Mouse (Mus musculus): Measurements from ENCODE around the gene Lsm4. TPM values are rescaled to one million over a fixed set of nuclear protein-coding genes. Genes with fewer than 3 reads are reported as not detected.
A peak's percentile ranks its signal among the peaks of the same experiment; 100 is the strongest.

Gene Lsm4
- polyA plus RNA-seq, 1 experiment from 2014 or later: 269 TPM

DNA sequence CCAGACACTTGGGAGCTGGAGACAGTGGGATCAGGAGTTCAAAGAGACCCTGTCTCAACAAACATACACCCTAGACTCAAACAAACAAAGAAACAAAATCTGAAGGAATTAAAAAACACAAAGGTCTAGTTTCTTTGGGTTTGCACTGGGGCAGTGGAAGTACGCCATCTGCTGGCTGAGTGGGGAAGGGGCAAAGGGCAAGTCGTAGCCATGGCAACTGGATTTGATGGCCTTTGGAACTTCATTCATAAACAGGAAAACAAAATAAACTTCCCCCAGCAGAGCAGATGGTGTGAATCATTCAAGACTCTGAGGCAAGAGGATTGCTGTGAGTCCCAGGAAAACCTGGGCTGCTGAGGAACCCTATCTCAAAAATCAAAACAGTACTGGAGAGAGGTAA, 19.8 kb upstream of the Lsm4 start:
- no peak overlapping the region for H3K27ac ChIP-seq
- peaks cover 62% of the 10 kb centered on the region for H3K36me3 ChIP-seq
- H3K9ac ChIP-seq: no peak overlapping the region
- no peaks in the 10 kb centered on the region for H3K9me3 ChIP-seq (replicated peaks)
- peaks cover 28% of the 10 kb centered on the region for H3K4me1 ChIP-seq
- no peaks in the 10 kb centered on the region for H3K27me3 ChIP-seq (replicated peaks)
- H3K4me3 ChIP-seq: no peak overlapping the region
- 35% methylated on average over 2 of the region's 2 CpGs for WGBS (ENCODE audit: insufficient replicate concordance)
- ATAC-seq: no peak
- H3K4me2 ChIP-seq: no peak overlapping the region

DNA sequence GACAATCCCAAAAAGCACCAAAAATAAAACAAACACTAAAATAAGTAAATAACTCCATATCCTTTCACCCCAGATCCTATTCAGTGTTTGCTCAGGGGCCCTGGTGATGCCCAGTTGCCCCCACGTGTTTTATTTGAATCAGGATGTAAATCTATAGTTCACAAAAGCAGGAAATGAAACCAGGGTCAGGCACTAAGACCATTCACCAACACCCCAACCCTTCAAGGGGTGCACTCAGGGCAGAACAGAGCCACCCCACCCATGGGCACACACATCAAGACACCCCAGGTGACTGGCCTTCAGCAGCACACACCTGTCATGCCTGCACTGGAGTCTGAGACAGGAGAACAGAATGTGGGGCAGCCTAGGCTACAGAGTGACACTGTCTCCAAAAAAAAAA, 18.9 kb upstream of the Lsm4 start:
- Histone ChIP-seq H3K27me3 (replicated peaks) (no peaks in the 10 kb centered on the region), H3K4me3 (no peak overlapping the region), H3K9ac (no peak overlapping the region), H3K9me3 (replicated peaks) (no peaks in the 10 kb centered on the region), H3K27ac (no peak overlapping the region), H3K36me3 (peaks cover 59% of the 10 kb centered on the region), H3K4me2 (no peak overlapping the region), H3K4me1 (peaks cover 29% of the 10 kb centered on the region)
- ATAC-seq: no peak
- WGBS (ENCODE audit: insufficient replicate concordance): 30% methylated on average over 1 of the region's 1 CpGs

DNA sequence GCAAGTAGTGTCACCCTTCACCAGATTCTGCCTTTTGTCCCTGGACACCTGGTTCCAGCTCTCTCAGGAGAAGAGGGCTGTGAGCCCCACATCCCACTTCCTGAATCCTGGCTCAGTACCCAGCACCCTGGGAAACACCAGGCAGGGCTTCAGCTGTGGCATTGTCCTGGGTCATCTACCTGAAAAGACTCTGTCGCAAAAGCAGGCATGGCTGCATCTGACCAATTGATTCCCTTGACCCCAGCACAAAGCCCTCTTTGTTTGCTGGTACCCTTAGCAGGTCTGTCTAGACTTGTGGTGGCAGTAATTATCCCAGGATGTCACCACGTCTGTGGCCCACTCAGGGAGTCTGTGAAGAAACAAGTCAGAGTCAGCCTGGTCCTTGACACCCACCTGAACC, 17.6 kb upstream of the Lsm4 start:
- no peak for ATAC-seq
- 67% methylated on average over 2 of the region's 2 CpGs for WGBS (ENCODE audit: insufficient replicate concordance)
- H3K27me3 ChIP-seq (replicated peaks): no peaks in the 10 kb centered on the region

DNA sequence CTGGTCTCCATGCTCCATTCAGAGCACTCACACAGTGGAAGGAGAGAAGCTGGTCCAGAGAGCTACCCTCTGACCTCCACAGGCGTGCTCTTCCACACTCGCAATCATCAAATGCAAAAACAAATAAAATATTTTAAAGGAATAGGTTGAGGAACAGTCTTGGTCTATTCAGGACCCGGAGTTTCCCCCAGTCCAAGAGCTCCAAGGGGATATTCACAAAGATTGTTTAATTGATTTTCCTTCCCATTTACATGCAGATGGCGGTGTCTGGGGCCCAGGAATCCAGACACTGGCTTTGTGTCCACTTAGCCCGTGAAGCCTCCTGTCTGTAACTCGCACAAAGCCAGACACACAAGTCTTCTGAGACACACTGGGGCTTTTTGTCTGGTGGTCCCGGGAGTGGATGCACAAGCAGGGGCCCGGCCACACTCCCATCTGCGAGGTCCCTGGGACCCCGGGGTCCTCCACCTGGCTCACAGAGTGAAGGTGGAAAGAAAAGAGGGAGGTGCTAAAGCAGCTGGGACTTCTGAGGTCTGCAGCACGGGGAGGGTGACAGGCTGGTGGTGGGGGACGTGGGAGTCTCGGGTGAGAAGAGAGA, 16.8 kb upstream of the Lsm4 start:
- no peak overlapping the region for H3K4me3 ChIP-seq
- peaks cover 40% of the 10 kb centered on the region for H3K36me3 ChIP-seq
- 78% methylated on average over 13 of the region's 13 CpGs for WGBS (ENCODE audit: insufficient replicate concordance)
- no peak overlapping the region for H3K4me2 ChIP-seq
- H3K9ac ChIP-seq: no peak overlapping the region
- ATAC-seq: no peak
- H3K9me3 ChIP-seq (replicated peaks): no peaks in the 10 kb centered on the region
- no peaks in the 10 kb centered on the region for H3K27me3 ChIP-seq (replicated peaks)
- peaks cover 39% of the 10 kb centered on the region for H3K4me1 ChIP-seq
- no peak overlapping the region for H3K27ac ChIP-seq

More for the DNA sequence above, 17.6 kb upstream of the Lsm4 start:
- Histone ChIP-seq H3K9me3 (replicated peaks) (no peaks in the 10 kb centered on the region), H3K9ac (no peak overlapping the region), H3K4me3 (no peak overlapping the region), H3K4me1 (peaks cover 31% of the 10 kb centered on the region), H3K36me3 (peaks cover 48% of the 10 kb centered on the region), H3K4me2 (no peak overlapping the region), H3K27ac (0 out of 2 replicates have a peak overlapping the region, but pooled peaks have one; percentile 5)

DNA sequence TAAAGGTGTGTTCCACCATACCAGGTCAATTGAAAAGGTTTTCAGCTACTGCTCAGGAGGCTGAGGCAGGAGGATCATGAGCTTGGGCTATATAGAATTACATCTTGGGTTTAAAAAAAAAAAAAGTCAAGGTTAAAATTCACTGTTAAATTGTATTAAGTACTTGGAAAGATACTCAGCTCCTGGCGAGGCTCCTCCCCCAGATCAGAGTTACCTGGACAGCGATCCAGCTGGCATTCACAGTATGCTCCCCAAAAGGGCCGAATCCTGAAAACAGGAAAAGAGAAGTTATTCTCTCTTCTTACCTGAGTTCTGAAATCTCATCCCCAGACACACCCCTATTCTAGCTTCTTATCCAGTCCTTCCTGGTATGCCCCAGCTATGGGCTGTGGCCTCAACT, 15.8 kb upstream of the Lsm4 start:
- Histone ChIP-seq H3K9me3 (replicated peaks) (no peaks in the 10 kb centered on the region), H3K9ac (no peak overlapping the region), H3K36me3 (peaks cover 32% of the 10 kb centered on the region), H3K27ac (no peak overlapping the region), H3K4me2 (no peak overlapping the region), H3K4me3 (no peak overlapping the region), H3K27me3 (replicated peaks) (no peaks in the 10 kb centered on the region), H3K4me1 (peaks cover 44% of the 10 kb centered on the region)
- no peak for ATAC-seq
- WGBS (ENCODE audit: insufficient replicate concordance): 80% methylated on average over 3 of the region's 3 CpGs

DNA sequence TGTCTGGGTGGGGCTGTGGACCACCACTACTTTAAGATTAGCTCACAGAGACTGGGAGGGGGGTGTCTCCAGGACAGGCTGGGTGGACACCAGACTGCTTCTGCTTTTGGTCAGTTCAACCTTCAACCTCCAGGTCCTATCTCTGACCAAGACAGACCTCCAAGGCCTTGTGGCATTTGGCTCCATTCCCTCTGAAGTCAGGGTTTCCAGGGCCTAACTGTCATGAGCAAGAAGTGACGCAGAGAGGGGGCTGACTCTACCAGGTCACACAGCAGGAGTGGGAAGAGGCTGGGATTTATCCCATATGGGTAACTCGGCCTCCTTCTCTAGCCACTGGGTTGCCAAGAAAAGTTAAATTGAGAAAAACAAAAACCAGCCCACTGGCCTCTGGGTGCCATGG, 15.3 kb upstream of the Lsm4 start:
- Histone ChIP-seq H3K4me3 (no peak overlapping the region), H3K9ac (0 out of 2 replicates have a peak overlapping the region, but pooled peaks have one; percentile 15), H3K27me3 (replicated peaks) (no peaks in the 10 kb centered on the region), H3K4me1 (peaks cover 44% of the 10 kb centered on the region), H3K9me3 (replicated peaks) (no peaks in the 10 kb centered on the region), H3K36me3 (peaks cover 28% of the 10 kb centered on the region), H3K27ac (peak overlapping the region; percentile 10; the same call in 1 of the 2 replicates), H3K4me2 (peak overlapping the region; percentile 91; the same call in 1 of the 2 replicates)
- 82% methylated on average over 2 of the region's 2 CpGs for WGBS (ENCODE audit: insufficient replicate concordance)
- no peak for ATAC-seq

DNA sequence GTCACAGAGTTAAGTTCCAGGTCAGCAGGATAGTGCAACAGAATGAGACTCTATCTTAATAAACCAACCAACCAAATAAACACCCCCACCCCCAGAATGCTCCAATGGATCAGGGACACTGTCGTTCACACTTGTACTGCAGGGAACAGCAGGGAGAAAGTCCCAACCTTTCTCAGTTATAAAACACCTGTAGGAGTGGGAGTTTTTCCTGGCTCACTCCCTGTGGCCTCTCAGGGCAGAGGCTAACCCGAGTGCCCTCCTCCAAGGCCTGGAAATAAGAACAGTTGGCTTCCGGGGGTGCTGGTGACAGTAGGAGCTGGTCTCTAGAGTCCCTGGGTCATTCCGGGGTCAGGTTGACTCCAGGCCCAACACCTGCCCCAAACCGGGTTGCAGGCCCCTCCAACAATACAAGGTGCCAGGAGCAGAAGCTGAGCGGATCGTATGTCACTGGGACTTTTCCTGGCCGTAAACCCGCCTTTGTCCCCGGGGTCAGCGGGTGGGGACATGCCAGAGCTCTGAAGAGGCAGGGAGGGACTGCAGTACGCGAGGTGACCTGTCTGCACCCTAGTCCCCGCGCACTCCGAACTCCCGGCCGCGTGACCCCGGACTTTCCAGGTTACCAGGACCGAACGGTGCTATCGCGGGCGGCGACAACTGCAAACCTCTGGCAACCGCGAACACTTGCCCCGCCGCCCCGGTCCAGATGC, 14.0 kb upstream of the Lsm4 start:
- Histone ChIP-seq H3K4me2 (peak overlapping the region; percentile 91), H3K9me3 (replicated peaks) (no peaks in the 10 kb centered on the region), H3K27ac (peak overlapping the region; percentile 87), H3K4me3 (peak overlapping the region; percentile 85), H3K9ac (peak overlapping the region; percentile 82), H3K4me1 (peaks cover 44% of the 10 kb centered on the region), H3K27me3 (replicated peaks) (no peaks in the 10 kb centered on the region), H3K36me3 (peaks cover 28% of the 10 kb centered on the region)
- ATAC-seq: peak; percentile 66
- 2% methylated on average over 31 of the region's 31 CpGs for WGBS (ENCODE audit: insufficient replicate concordance)

DNA sequence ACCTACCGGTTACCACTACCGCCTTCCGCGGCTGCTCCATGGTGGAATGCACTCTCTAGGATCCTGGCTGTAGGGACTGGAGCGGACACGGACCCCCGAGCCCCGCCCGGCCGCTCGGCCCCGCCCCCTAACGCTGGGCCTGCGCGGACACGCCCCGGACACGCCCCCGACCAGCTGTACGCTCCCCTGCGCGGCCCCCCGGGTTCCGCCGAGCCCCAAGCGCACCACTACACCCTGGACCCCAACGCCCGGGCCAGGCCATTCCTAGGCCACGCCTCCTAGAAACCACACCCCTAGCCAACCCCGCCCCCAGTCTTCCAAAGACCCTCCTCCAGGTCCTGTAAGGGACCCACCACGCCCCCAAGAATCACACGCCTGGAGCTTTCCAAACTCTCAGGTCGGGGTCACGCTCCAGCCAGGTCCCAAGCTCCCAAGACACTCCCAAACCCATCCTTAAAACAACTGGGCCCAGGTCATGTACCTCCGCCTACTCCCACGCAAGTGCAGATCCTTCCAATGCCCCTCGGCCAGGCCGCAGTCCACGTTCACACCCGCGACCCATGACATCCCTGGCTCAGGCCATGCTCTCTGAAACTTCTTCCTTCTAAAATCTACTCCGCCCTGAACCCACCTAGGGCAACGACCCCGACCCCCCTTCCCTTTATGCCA, 13.3 kb upstream of the Lsm4 start:
- Histone ChIP-seq H3K9ac (peak overlapping the region; percentile 82), H3K27ac (peak overlapping the region; percentile 87), H3K9me3 (replicated peaks) (no peaks in the 10 kb centered on the region), H3K36me3 (peaks cover 25% of the 10 kb centered on the region), H3K4me3 (peak overlapping the region; percentile 85), H3K4me2 (peak overlapping the region; percentile 91), H3K4me1 (peaks cover 41% of the 10 kb centered on the region), H3K27me3 (replicated peaks) (no peaks in the 10 kb centered on the region)
- 1% methylated on average over 42 of the region's 44 CpGs for WGBS (ENCODE audit: insufficient replicate concordance)
- ATAC-seq: peak; percentile 93

GRCm38 (mm10) chr8:70660273-70660725, 12.7 kb upstream of the Lsm4 start, which contains the start of gene Pgpep1:
Gene Pgpep1 (minus strand): TSS chr8:70660388.
- Histone ChIP-seq H3K27me3 (replicated peaks) (no peaks in the 10 kb centered on the region), H3K9me3 (replicated peaks) (no peaks in the 10 kb centered on the region), H3K27ac (peak within 1 kb of the TSS; percentile 87), H3K4me1 (peaks cover 41% of the 10 kb centered on the region), H3K4me2 (peak within 1 kb of the TSS; percentile 91), H3K4me3 (peak within 1 kb of the TSS; percentile 85), H3K36me3 (peaks cover 20% of the 10 kb centered on the region), H3K9ac (peak within 1 kb of the TSS; percentile 82)
- peak; percentile 50 for ATAC-seq
- 6% methylated on average over 14 of the region's 14 CpGs for WGBS (ENCODE audit: insufficient replicate concordance)

- H3K9me3 ChIP-seq (replicated peaks): no peaks in the 10 kb centered on the region
- no peaks in the 10 kb centered on the region for H3K27me3 ChIP-seq (replicated peaks)
- no peak overlapping the region for H3K4me3 ChIP-seq
- H3K36me3 ChIP-seq: no peaks in the 10 kb centered on the region
- no peak overlapping the region for H3K9ac ChIP-seq
- H3K27ac ChIP-seq: no peak overlapping the region
- WGBS (ENCODE audit: insufficient replicate concordance): 69% methylated on average over 4 of the region's 4 CpGs
- H3K4me2 ChIP-seq: no peak overlapping the region
- no peak for ATAC-seq
- H3K4me1 ChIP-seq: peaks cover 36% of the 10 kb centered on the region
These were observed 9.4 kb upstream of the Lsm4 start for GRCm38 (mm10) chr8:70663691-70664090.

DNA sequence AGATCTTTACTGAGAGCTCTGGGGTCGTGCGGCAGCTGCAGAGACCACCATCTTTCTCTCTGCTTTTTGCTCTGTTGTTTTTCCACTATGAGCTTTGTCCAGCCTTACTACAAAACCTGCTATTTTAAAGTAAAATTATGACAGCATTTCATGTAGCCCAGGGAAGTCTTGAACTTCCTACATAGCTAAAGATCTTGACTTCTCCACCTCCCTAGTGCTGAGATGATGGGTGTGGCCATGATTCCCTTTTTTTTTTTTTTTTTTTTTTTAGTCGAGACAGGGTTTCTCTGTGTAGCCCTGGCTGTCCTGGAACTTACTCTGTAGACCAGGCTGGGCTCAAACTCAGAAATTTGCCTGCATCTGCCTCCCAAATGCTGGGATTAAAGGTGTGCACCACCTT, 8.4 kb upstream of the Lsm4 start:
- WGBS (ENCODE audit: insufficient replicate concordance): 54% methylated on average over 3 of the region's 3 CpGs
- Histone ChIP-seq H3K27me3 (replicated peaks) (no peaks in the 10 kb centered on the region), H3K9ac (no peak overlapping the region), H3K36me3 (no peaks in the 10 kb centered on the region), H3K4me2 (no peak overlapping the region), H3K4me1 (peaks cover 30% of the 10 kb centered on the region), H3K27ac (no peak overlapping the region), H3K9me3 (replicated peaks) (no peaks in the 10 kb centered on the region), H3K4me3 (no peak overlapping the region)
- ATAC-seq: no peak

DNA sequence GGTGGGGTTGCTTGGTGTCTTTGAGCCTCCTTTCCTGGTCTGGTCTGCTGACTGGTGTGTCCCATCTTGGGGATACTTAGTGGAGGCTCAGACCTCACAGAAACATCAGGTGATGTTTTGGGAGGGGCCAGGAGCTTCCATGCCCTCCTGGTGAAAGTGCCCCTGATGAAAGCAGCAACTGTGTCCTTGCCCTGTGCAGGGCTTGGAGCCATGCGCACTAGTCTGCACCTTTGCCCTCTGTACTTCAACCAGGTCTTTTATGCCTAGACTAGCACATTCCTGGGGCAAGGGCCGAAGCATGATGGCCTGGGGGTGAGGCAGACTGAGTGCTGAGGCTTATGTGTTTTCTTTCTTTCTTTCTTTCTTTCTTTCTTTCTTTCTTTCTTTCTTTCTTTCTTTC, 7.4 kb upstream of the Lsm4 start:
- peak; percentile 64 for ATAC-seq
- no peak overlapping the region for H3K9ac ChIP-seq
- WGBS (ENCODE audit: insufficient replicate concordance): 75% methylated on average over 2 of the region's 2 CpGs

More for the DNA sequence above, 7.4 kb upstream of the Lsm4 start:
- Histone ChIP-seq H3K4me3 (no peak overlapping the region), H3K27me3 (replicated peaks) (no peaks in the 10 kb centered on the region), H3K9me3 (replicated peaks) (no peaks in the 10 kb centered on the region), H3K27ac (no peak overlapping the region; the same call in 1 of the 2 replicates), H3K4me1 (peaks cover 21% of the 10 kb centered on the region), H3K4me2 (no peak overlapping the region), H3K36me3 (no peaks in the 10 kb centered on the region)
